Mouse (Mus musculus) midbrain, embryonic 16.5 days (tissue): Measurements from ENCODE around the gene Ly86. TPM values are rescaled to one million over a fixed set of nuclear protein-coding genes. Genes with fewer than 3 reads are reported as not detected.

Experiments used
- ATAC-seq: fragments of 200-750 bp; cut with Nextera tagmentation; 2 replicates; pipeline ENCODE4 v1.8.0; 2017; ENCODE audit warnings: moderate TSS enrichment
- H3K27ac ChIP-seq: fragments of 300-500 bp; sonication (generic); 2 replicates; pipeline ENCODE4 v1.5.1; 2014; ENCODE audit warnings: mild to moderate bottlenecking, low read length, mixed read lengths
- H3K27me3 ChIP-seq: fragments of 300-500 bp; sonication (generic); 2 replicates; pipeline ENCODE4 v1.6.1; 2014; ENCODE audit warnings: low read depth, low read length, mixed read lengths; ENCODE audit not compliant: control insufficient read depth, insufficient read depth
- H3K36me3 ChIP-seq: fragments of 300-500 bp; sonication (generic); 2 replicates; pipeline ENCODE4 v1.6.1; 2014; ENCODE audit warnings: mild to moderate bottlenecking, low read length, moderate library complexity, mixed read lengths; ENCODE audit not compliant: control insufficient read depth, insufficient read depth
- H3K4me1 ChIP-seq: fragments of 300-500 bp; sonication (generic); 2 replicates; pipeline ENCODE4 v1.6.1; 2014; ENCODE audit warnings: mild to moderate bottlenecking, low read length, mixed read lengths; ENCODE audit not compliant: control insufficient read depth, insufficient read depth
- H3K4me2 ChIP-seq: fragments of 300-500 bp; sonication (generic); 2 replicates; pipeline ENCODE4 v1.6.1; 2014; ENCODE audit warnings: mild to moderate bottlenecking, low read length, mixed read lengths
- H3K4me3 ChIP-seq: fragments of 300-500 bp; sonication (generic); 2 replicates; pipeline ENCODE4 v1.5.1; 2014; ENCODE audit warnings: low read depth, mild to moderate bottlenecking, low read length, moderate library complexity, mixed read lengths
- H3K9ac ChIP-seq: fragments of 300-500 bp; sonication (generic); 2 replicates; pipeline ENCODE4 v1.6.1; 2014; ENCODE audit warnings: low read depth, low read length, mixed read lengths
- H3K9me3 ChIP-seq: fragments of 300-500 bp; sonication (generic); replicated peaks from 2 replicates; pipeline ENCODE4 v1.6.1; 2014; ENCODE audit warnings: mild to moderate bottlenecking, low read length, mixed read lengths; ENCODE audit not compliant: control insufficient read depth, poor library complexity, severe bottlenecking
- WGBS: fragments of 180-500 bp; shearing (Covaris S2); extraction: QIAGEN DNeasy Blood & Tissue Kit; methylation state at CpG from one replicate; pipeline ENCODE4 v1.1.7; 2014; 5-methylcytosine and 5-hydroxymethylcytosine counted together
- polyA plus RNA-seq: library from polyadenylated mRNA; unstranded; fragments of >200 nt; fragmentation: Nextera tagmentation; extraction: Ambion mirVana; gene quantifications from 2 replicates; pipeline ENCODE4 v1.2.1, GENCODE M21; 2015

Gene Ly86
- polyA plus RNA-seq, 1 experiment from 2014 or later, result 5.9 TPM

DNA sequence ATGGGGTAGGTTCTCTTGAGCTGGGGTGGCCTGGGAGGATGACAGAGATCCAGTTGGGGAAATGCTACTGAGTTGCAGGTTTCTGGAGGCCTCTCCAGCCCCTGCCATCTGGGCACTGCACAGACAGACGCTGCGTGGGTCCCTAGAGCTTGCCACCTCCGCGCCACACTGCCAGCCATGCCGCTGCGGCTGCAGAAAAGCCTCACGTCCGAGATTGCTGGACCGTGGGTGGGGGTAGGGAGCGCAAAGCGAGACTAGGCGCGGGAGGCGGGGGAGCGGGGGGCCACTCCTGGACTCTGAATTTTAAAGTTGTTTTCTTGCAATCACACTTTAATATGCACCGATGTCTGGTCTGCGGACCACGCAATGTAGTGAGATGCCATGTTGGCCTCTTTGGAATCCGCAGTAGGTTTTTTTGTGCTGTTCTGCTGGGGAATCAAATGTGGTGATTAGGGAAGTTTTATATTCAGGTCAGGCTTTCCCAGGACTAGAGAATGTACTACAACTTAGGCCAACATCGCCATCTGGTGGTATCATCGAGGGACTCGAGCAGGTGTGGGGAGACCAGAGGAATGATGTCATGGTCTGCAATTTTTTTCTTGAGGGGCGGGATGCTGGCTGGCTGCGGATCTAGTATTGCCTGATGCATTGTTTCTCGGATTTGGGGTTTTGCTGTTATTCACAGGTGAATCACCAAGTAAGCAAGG lies 32.6 kb upstream of the Ly86 start:
- H3K9me3 ChIP-seq, result no peaks in the 10 kb centered on the region
- peak; percentile 98 for ATAC-seq
- H3K27ac ChIP-seq, result peak overlapping the region; percentile 93
- H3K4me1 ChIP-seq, result peaks cover 20% of the 10 kb centered on the region
- H3K4me3 ChIP-seq, result peak overlapping the region; percentile 35
- H3K4me2 ChIP-seq, result peak overlapping the region; percentile 73
- H3K27me3 ChIP-seq, result no peaks in the 10 kb centered on the region
- WGBS, result under 1% methylated on average over 25 of the region's 25 CpGs
- no peaks in the 10 kb centered on the region for H3K36me3 ChIP-seq
- peak overlapping the region; percentile 71 for H3K9ac ChIP-seq

GRCm38 (mm10) chr13:37312951-37313350 lies 32.1 kb upstream of the Ly86 start:
- Histone ChIP-seq H3K27me3 (no peaks in the 10 kb centered on the region), H3K4me1 (peaks cover 20% of the 10 kb centered on the region), H3K9me3 (no peaks in the 10 kb centered on the region), H3K9ac (peak overlapping the region; percentile 58; the same call in 1 of the 2 replicates), H3K4me3 (no peak overlapping the region), H3K36me3 (no peaks in the 10 kb centered on the region), H3K27ac (peak overlapping the region; percentile 39), H3K4me2 (peak overlapping the region; percentile 39)
- 16% methylated on average over 4 of the region's 4 CpGs for WGBS
- peak; percentile 23 for ATAC-seq

DNA sequence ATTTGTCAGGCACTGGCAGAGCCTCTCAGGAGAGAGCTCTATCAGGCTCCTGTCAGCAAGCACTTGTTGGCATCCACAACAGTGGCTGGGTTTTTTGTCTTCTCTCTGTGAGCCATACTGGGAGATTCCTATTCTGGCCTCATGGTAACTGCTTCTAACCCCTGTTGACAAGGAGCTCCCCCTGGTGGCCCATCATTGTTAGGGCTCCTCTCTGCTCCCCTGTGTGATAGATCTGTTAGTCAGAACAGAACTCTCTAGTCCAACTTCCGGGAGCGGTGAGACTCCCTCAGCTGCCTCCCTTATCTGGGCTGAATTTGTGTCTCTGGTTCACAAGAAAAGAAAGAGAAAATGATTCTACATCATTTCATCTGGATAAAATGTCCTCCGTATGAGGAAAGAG lies 19.5 kb upstream of the Ly86 start:
- Histone ChIP-seq H3K36me3 (no peaks in the 10 kb centered on the region), H3K4me1 (no peaks in the 10 kb centered on the region), H3K27me3 (no peaks in the 10 kb centered on the region), H3K4me2 (no peak overlapping the region), H3K9ac (no peak overlapping the region), H3K4me3 (no peak overlapping the region), H3K9me3 (no peaks in the 10 kb centered on the region), H3K27ac (no peak overlapping the region)
- no peak for ATAC-seq
- 88% methylated on average over 3 of the region's 3 CpGs for WGBS

DNA sequence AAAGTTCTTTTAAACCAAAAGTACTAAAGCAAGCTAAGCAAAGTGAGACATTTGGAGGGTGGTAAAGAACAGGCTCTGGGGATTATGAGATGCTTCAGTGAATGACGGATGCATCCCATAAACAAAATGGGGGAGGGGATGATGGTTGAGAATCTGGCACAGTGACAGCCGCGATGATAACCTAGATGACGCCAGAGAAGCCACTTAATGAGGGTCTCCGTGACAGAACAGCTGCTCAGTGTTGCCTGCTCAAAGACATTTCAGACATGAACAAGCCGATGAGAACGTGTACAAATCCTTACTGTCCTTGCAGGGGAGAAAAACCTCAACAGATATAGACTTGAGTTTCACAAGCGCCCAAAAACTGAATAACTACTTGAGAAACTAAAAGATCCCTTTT lies 15.3 kb upstream of the Ly86 start:
- H3K4me3 ChIP-seq, result no peak overlapping the region
- H3K9me3 ChIP-seq, result no peaks in the 10 kb centered on the region
- no peak overlapping the region for H3K27ac ChIP-seq
- H3K4me1 ChIP-seq, result no peaks in the 10 kb centered on the region
- no peaks in the 10 kb centered on the region for H3K27me3 ChIP-seq
- ATAC-seq, result no peak
- 71% methylated on average over 8 of the region's 8 CpGs for WGBS
- H3K4me2 ChIP-seq, result no peak overlapping the region
- no peak overlapping the region for H3K9ac ChIP-seq
- H3K36me3 ChIP-seq, result no peaks in the 10 kb centered on the region

DNA sequence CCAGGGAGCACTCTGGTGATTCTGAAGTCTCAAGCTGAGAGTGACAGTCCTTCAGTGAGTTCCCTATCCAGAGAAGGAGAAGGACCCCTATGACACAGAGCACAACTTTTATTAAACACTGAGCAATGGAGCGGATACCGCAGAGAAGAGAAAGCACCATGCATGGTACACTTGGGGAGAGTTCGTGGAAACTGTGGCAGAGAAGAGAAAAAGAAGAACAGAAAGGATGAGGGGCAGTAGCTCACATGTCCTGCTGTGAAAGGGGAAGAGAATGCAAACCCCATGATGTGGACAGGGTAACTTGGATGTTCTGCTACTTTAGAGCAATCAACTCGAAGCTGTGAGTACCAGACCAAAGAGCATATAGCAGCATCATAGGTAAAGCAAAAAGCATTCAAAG lies 14.0 kb upstream of the Ly86 start:
- H3K4me3 ChIP-seq, result no peak overlapping the region
- ATAC-seq, result no peak
- no peaks in the 10 kb centered on the region for H3K36me3 ChIP-seq
- no peak overlapping the region for H3K4me2 ChIP-seq
- no peak overlapping the region for H3K27ac ChIP-seq
- H3K9me3 ChIP-seq, result no peaks in the 10 kb centered on the region
- no peak overlapping the region for H3K9ac ChIP-seq
- no peaks in the 10 kb centered on the region for H3K27me3 ChIP-seq
- H3K4me1 ChIP-seq, result no peaks in the 10 kb centered on the region
- WGBS, result 74% methylated on average over 4 of the region's 4 CpGs

- no peak overlapping the region for H3K27ac ChIP-seq
- no peaks in the 10 kb centered on the region for H3K4me1 ChIP-seq
- 76% methylated on average over 4 of the region's 4 CpGs for WGBS
- no peaks in the 10 kb centered on the region for H3K36me3 ChIP-seq
- H3K9ac ChIP-seq, result no peak overlapping the region
- ATAC-seq, result no peak
- H3K4me2 ChIP-seq, result no peak overlapping the region
- H3K27me3 ChIP-seq, result no peaks in the 10 kb centered on the region
- no peaks in the 10 kb centered on the region for H3K9me3 ChIP-seq
- no peak overlapping the region for H3K4me3 ChIP-seq
These were observed 12.0 kb upstream of the Ly86 start for GRCm38 (mm10) chr13:37332779-37333543.

DNA sequence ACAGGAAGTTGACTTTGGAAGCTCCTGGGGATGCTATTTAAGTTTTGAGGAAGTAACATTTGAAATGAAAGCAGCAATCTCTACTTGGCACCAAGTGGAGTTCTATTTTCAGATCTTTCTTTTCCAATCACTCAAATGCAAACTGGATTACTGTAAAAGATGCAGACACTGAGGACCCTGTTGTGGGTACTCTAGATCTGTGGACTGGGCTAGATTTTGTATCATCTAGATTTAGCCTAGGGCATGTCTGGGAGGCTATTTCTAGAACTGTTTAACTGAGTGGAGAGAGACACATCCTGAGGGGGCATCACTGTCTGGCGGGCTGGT lies 11.5 kb upstream of the Ly86 start:
- no peaks in the 10 kb centered on the region for H3K27me3 ChIP-seq
- WGBS, result 83% methylated on average over 1 of the region's 1 CpGs
- H3K27ac ChIP-seq, result no peak overlapping the region
- H3K4me2 ChIP-seq, result no peak overlapping the region
- no peaks in the 10 kb centered on the region for H3K9me3 ChIP-seq
- no peak for ATAC-seq
- H3K36me3 ChIP-seq, result no peaks in the 10 kb centered on the region
- no peak overlapping the region for H3K9ac ChIP-seq
- H3K4me3 ChIP-seq, result no peak overlapping the region
- H3K4me1 ChIP-seq, result no peaks in the 10 kb centered on the region

- ATAC-seq, result no peak
- Histone ChIP-seq H3K4me2 (no peak overlapping the region), H3K27ac (no peak overlapping the region), H3K36me3 (no peaks in the 10 kb centered on the region), H3K4me1 (no peaks in the 10 kb centered on the region), H3K9me3 (no peaks in the 10 kb centered on the region), H3K9ac (no peak overlapping the region), H3K27me3 (no peaks in the 10 kb centered on the region), H3K4me3 (no peak overlapping the region)
- 82% methylated on average over 4 of the region's 4 CpGs for WGBS
These were observed 7.7 kb upstream of the Ly86 start for GRCm38 (mm10) chr13:37337269-37337668.

GRCm38 (mm10) chr13:37337871-37338270 lies 7.1 kb upstream of the Ly86 start:
- no peak for ATAC-seq
- H3K4me3 ChIP-seq, result no peak overlapping the region
- H3K27me3 ChIP-seq, result no peaks in the 10 kb centered on the region
- H3K4me2 ChIP-seq, result no peak overlapping the region
- H3K4me1 ChIP-seq, result no peaks in the 10 kb centered on the region
- no peaks in the 10 kb centered on the region for H3K9me3 ChIP-seq
- H3K36me3 ChIP-seq, result no peaks in the 10 kb centered on the region
- no peak overlapping the region for H3K27ac ChIP-seq
- H3K9ac ChIP-seq, result no peak overlapping the region
- 82% methylated on average over 7 of the region's 7 CpGs for WGBS
